Mouse (Mus musculus) CH12.LX (cell line): ENCODE measurements around the gene Ccdc88b.
"Not testable (repeated sequence)": the region's sequence is repeated elsewhere in the genome, so short reads cannot be mapped to it uniquely, and the experiment has no call there.

Experiments used
- CHD1 ChIP-seq: IDR thresholded peaks from 2 replicates; pipeline ENCODE4 v1.6.1; 2012; ENCODE audit warnings: low read depth, low read length, improper control_type of control experiment, inconsistent platforms
- CTCF ChIP-seq, 2 experiments: IDR thresholded peaks in 1 of 2; conservative IDR thresholded peaks in 1 of 2; 2 replicates each; pipeline ENCODE4 v1.5.1; 2011 to 2012; ENCODE audit warnings: low read depth in 2 of 2, low read length in 2 of 2, improper control_type of control experiment in 1 of 2, inconsistent platforms in 1 of 2, mild to moderate bottlenecking in 1 of 2, moderate library complexity in 1 of 2
- HCFC1 ChIP-seq: IDR thresholded peaks from 2 replicates; pipeline ENCODE4 v1.6.1; 2012; ENCODE audit warnings: low read depth, mild to moderate bottlenecking, inconsistent platforms, low read length, improper control_type of control experiment
- MAX ChIP-seq: IDR thresholded peaks from 2 replicates; pipeline ENCODE4 v1.6.1; 2011; ENCODE audit warnings: low read length, improper control_type of control experiment
- MAZ ChIP-seq: IDR thresholded peaks from 2 replicates; pipeline ENCODE4 v1.6.1; 2012; ENCODE audit warnings: low read depth, mild to moderate bottlenecking, inconsistent platforms, low read length, improper control_type of control experiment, moderate library complexity
- NELFE ChIP-seq: IDR thresholded peaks from 2 replicates; pipeline ENCODE4 v1.6.1; 2011; ENCODE audit warnings: low read depth, low read length, improper control_type of control experiment
- POLR2A ChIP-seq: IDR thresholded peaks from 2 replicates; pipeline ENCODE4 v1.6.1; 2011; ENCODE audit warnings: low read depth, mild to moderate bottlenecking, improper control_type of control experiment, low read length
- ZC3H11A ChIP-seq: IDR thresholded peaks from 2 replicates; pipeline ENCODE4 v1.6.1; 2012; ENCODE audit warnings: low read depth, mild to moderate bottlenecking, inconsistent platforms, low read length, improper control_type of control experiment

GRCm38 (mm10) chr19:6895608-6896305 lies 37.7 kb upstream of the Ccdc88b start:
- TF ChIP-seq CTCF (conservative IDR thresholded peaks at IDR 0.05 in 1 of 2, IDR thresholded peaks at IDR 0.05 in 1 of 2; ENCODE audit: low read depth in 2 of 2, low read length in 2 of 2); POLR2A; MAZ; ZC3H11A; MAX; CHD1; HCFC1; NELFE: not testable (repeated sequence)
